Mouse (Mus musculus): ENCODE data around the gene Olfr224. TPM values are rescaled to one million over a fixed set of nuclear protein-coding genes. Genes with fewer than 3 reads are reported as not detected.

Olfr224 gene
- polyA plus RNA-seq, 1 experiment from 2014 or later, result not detected

Other genes with a start within 250 kb of the Olfr224 start
- 23.1 TPM for gene Zfp672, start 240.2 kb downstream of the Olfr224 start, polyA plus RNA-seq (2021)
- 55.4 TPM for gene Sh3bp5l, start 239.8 kb downstream of the Olfr224 start, polyA plus RNA-seq (2021)
- not detected for gene Lypd8, start 191.5 kb downstream of the Olfr224 start, polyA plus RNA-seq (2021)
- gene 1810065E05Rik, start 149.4 kb downstream of the Olfr224 start, polyA plus RNA-seq (2021), result 13.8 TPM
- 0.04 TPM for gene Gm12253, start 138.0 kb downstream of the Olfr224 start, polyA plus RNA-seq (2021)
- not detected for gene Lypd9, start 117.6 kb downstream of the Olfr224 start, polyA plus RNA-seq (2021)
- gene Olfr30, start 108.3 kb downstream of the Olfr224 start, polyA plus RNA-seq (2021), result 0.05 TPM
- 0.03 TPM for gene Olfr332, start 78.0 kb downstream of the Olfr224 start, polyA plus RNA-seq (2021)
- not detected for gene Olfr331, start 68.0 kb downstream of the Olfr224 start, polyA plus RNA-seq (2021)
- not detected for gene Olfr330, start 35.7 kb downstream of the Olfr224 start, polyA plus RNA-seq (2021)
- gene Olfr329-ps, start 24.1 kb downstream of the Olfr224 start, polyA plus RNA-seq (2021), result not detected
- not detected for gene Olfr328, start 14.9 kb downstream of the Olfr224 start, polyA plus RNA-seq (2021)
- not detected for gene Olfr325, start 7.2 kb upstream of the Olfr224 start, polyA plus RNA-seq (2021)
- gene Olfr324, start 24.6 kb upstream of the Olfr224 start, polyA plus RNA-seq (2021), result 0.08 TPM
- gene 2210407C18Rik, start 45.5 kb upstream of the Olfr224 start, polyA plus RNA-seq (2021), result 0.42 TPM
- not detected for gene Olfr323, start 59.9 kb upstream of the Olfr224 start, polyA plus RNA-seq (2021)
- gene Trim58, start 69.9 kb upstream of the Olfr224 start, polyA plus RNA-seq (2021), result 0.04 TPM
- gene Olfr322, start 88.2 kb upstream of the Olfr224 start, polyA plus RNA-seq (2021), result not detected
- not detected for gene Olfr320, start 110.5 kb upstream of the Olfr224 start, polyA plus RNA-seq (2021)
- gene Olfr319, start 128.6 kb upstream of the Olfr224 start, polyA plus RNA-seq (2021), result not detected
- gene Olfr318, start 153.5 kb upstream of the Olfr224 start, polyA plus RNA-seq (2021), result 0.03 TPM
- gene Olfr317, start 168.7 kb upstream of the Olfr224 start, polyA plus RNA-seq (2021), result not detected
- not detected for gene Olfr316, start 182.2 kb upstream of the Olfr224 start, polyA plus RNA-seq (2021)
- gene Olfr315, start 202.6 kb upstream of the Olfr224 start, polyA plus RNA-seq (2021), result not detected
- not detected for gene Olfr314, start 212.4 kb upstream of the Olfr224 start, polyA plus RNA-seq (2021)
- not detected for gene Fam183b, start 231.4 kb upstream of the Olfr224 start, polyA plus RNA-seq (2021)
- gene Olfr313, start 244.4 kb upstream of the Olfr224 start, polyA plus RNA-seq (2021), result not detected